ENCODE assay signal across 25 mouse cellular contexts in genomic region chr4:151326971-151327686, GRCm38 (mm10).
DNase-seq lines count a peak whose midpoint lies in the region; ATAC-seq lines count a peak whose summit lies in the region.
"Had no signal": no experiment of that assay in that cellular context is flagged by ENCODE, and none has a peak within 500 bp of the region (broad histone marks: within the 10 kb centered on the region; RNA-seq: fewer than 3 reads in every experiment).

No protein-coding gene starts in this region.

- no peaks in the 10 kb centered on the region for H3K36me3 ChIP-seq in neural tube, embryonic 13.5 days
- H3K36me3 ChIP-seq in limb, embryonic 10.5 days = no peaks in the 10 kb centered on the region
- H3K36me3 ChIP-seq: embryonic facial prominence, embryonic 10.5 days; embryonic facial prominence, embryonic 15.5 days; forebrain, embryonic 12.5 days; hindbrain, embryonic 12.5 days; limb, embryonic 12.5 days; liver, embryonic 15.5 days had no signal

- H3K4me3 ChIP-seq in neural tube, embryonic 13.5 days = no peak overlapping the region
- no peak overlapping the region for H3K4me3 ChIP-seq in limb, embryonic 10.5 days
- H3K4me3 ChIP-seq: embryonic facial prominence, embryonic 10.5 days; embryonic facial prominence, embryonic 15.5 days; forebrain, embryonic 12.5 days; hindbrain, embryonic 12.5 days; limb, embryonic 12.5 days; liver, embryonic 15.5 days had no signal

- peak; percentile 44 to 56 for DNase-seq in cerebellum, postnatal 25 days
- DNase-seq in cerebellum, adult 18-20 months = no peak
- DNase-seq in layer of hippocampus, postnatal 10 days (ENCODE audit: low spot score in 2 of 2) = peak; percentile 17 to 34
- DNase-seq in layer of hippocampus, adult 11-12 months (ENCODE audit: low spot score) = no peak
- DNase-seq in neural tube, embryonic 10.5 days (ENCODE audit: extremely low spot score, low spot score) = no peak
- no peak for DNase-seq in limb, embryonic 10.5 days (ENCODE audit: low spot score)
- DNase-seq: adrenal gland, postnatal 14 days; cerebellum, adult 2 months; gastrocnemius, postnatal 14 days; heart, postnatal 14 days; kidney, adult 8-10 months; kidney, postnatal 4 days; lung, embryonic 14.5 days; lung, postnatal 14 days; right cerebral cortex, postnatal 4 days had no signal

- H3K27ac ChIP-seq in neural tube, embryonic 13.5 days (replicated peaks) = 0 out of 2 replicates have a peak overlapping the region, but pooled peaks have one; percentile 14
- H3K27ac ChIP-seq in limb, embryonic 10.5 days = no peak overlapping the region
- H3K27ac ChIP-seq: embryonic facial prominence, embryonic 10.5 days; embryonic facial prominence, embryonic 15.5 days; forebrain, embryonic 12.5 days; hindbrain, embryonic 12.5 days; kidney, postnatal 0 days; limb, embryonic 12.5 days; liver, embryonic 15.5 days had no signal

- H3K4me1 ChIP-seq in neural tube, embryonic 13.5 days (replicated peaks) = peaks cover under 1% of the 10 kb centered on the region; the same call in 1 of the 2 replicates
- no peaks in the 10 kb centered on the region for H3K4me1 ChIP-seq in limb, embryonic 10.5 days
- H3K4me1 ChIP-seq: embryonic facial prominence, embryonic 10.5 days; hindbrain, embryonic 12.5 days; limb, embryonic 12.5 days; liver, embryonic 15.5 days had no signal

- H3K9ac ChIP-seq in neural tube, embryonic 13.5 days = no peak overlapping the region
- H3K9ac ChIP-seq: embryonic facial prominence, embryonic 15.5 days; forebrain, embryonic 12.5 days; hindbrain, embryonic 12.5 days; limb, embryonic 12.5 days; liver, embryonic 15.5 days; lung, embryonic 14.5 days had no signal

- no peak for ATAC-seq in neural tube, embryonic 13.5 days (ENCODE audit: low read depth)
- ATAC-seq: CD4-positive, CD25-positive, alpha-beta regulatory T cell, adult 4 months; intestine, embryonic 16.5 days had no signal

- H3K27me3 ChIP-seq in neural tube, embryonic 13.5 days = no peaks in the 10 kb centered on the region
- no peaks in the 10 kb centered on the region for H3K27me3 ChIP-seq in limb, embryonic 10.5 days (ENCODE audit: low read depth, poor library complexity, severe bottlenecking)
- H3K27me3 ChIP-seq: embryonic facial prominence, embryonic 15.5 days; hindbrain, embryonic 12.5 days; limb, embryonic 12.5 days; liver, embryonic 15.5 days had no signal

- H3K9me3 ChIP-seq in neural tube, embryonic 13.5 days = no peaks in the 10 kb centered on the region
- H3K9me3 ChIP-seq in limb, embryonic 10.5 days (replicated peaks) = no peaks in the 10 kb centered on the region
- H3K9me3 ChIP-seq: embryonic facial prominence, embryonic 10.5 days; embryonic facial prominence, embryonic 15.5 days; forebrain, embryonic 12.5 days; hindbrain, embryonic 12.5 days; limb, embryonic 12.5 days; liver, embryonic 15.5 days had no signal

- 90% methylated on average over 8 of the region's 8 CpGs for WGBS in neural tube, embryonic 13.5 days
- 92% methylated on average over 8 of the region's 8 CpGs for WGBS in limb, embryonic 10.5 days

- H3K4me2 ChIP-seq in neural tube, embryonic 13.5 days = no peak overlapping the region
- H3K4me2 ChIP-seq: embryonic facial prominence, embryonic 15.5 days; forebrain, embryonic 12.5 days; hindbrain, embryonic 12.5 days; limb, embryonic 12.5 days; liver, embryonic 15.5 days; lung, embryonic 14.5 days had no signal

Comparison
In these comparisons a context has a peak if more than half of its experiments do, and no peak if none do; other contexts are left out.
1. DNase-seq: peak in cerebellum, postnatal 25 days (2 of 2) and layer of hippocampus, postnatal 10 days (2 of 2); none in cerebellum, adult 18-20 months (0 of 2), layer of hippocampus, adult 11-12 months (single experiment), neural tube, embryonic 10.5 days (single experiment) and limb, embryonic 10.5 days (single experiment).